Mouse (Mus musculus) CH12.LX (cell line): ENCODE data around the gene Fam124a. TPM values are rescaled to one million over a fixed set of nuclear protein-coding genes. Genes with fewer than 3 reads are reported as not detected.

Experiments
- DNase-seq: peaks from one replicate; pipeline ENCODE4 v3.0.0-alpha.2; 2013; ENCODE audit errors: extremely low read depth
- H3K27ac ChIP-seq: 2 replicates; pipeline ENCODE4 v1.5.1; 2012; ENCODE audit warnings: low read depth, mild to moderate bottlenecking, control low read depth, moderate library complexity; ENCODE audit not compliant: insufficient read depth
- H3K27me3 ChIP-seq: replicated peaks from 2 replicates; pipeline ENCODE3; 2012; ENCODE audit warnings: inconsistent platforms
- H3K36me3 ChIP-seq, 2 experiments: replicated peaks in 1 of 2; 2 replicates each; pipeline versions ENCODE3 to v1.6.1; 2012; ENCODE audit warnings: inconsistent platforms in 1 of 2, low read length in 1 of 2, mild to moderate bottlenecking in 1 of 2, mixed read lengths in 1 of 2, moderate library complexity in 1 of 2; ENCODE audit not compliant: control insufficient read depth in 1 of 2, insufficient read depth in 1 of 2
- H3K4me1 ChIP-seq, 2 experiments: 2 replicates each; pipeline ENCODE4 v1.6.1; 2012; ENCODE audit warnings: inconsistent platforms in 1 of 2, moderate library complexity in 1 of 2; ENCODE audit not compliant: insufficient read depth in 2 of 2, control insufficient read depth in 1 of 2
- H3K4me2 ChIP-seq: 2 replicates; pipeline ENCODE4 v1.6.1; 2012; ENCODE audit warnings: low read depth, mild to moderate bottlenecking, control low read depth; ENCODE audit not compliant: poor library complexity, insufficient read depth, severe bottlenecking
- H3K4me3 ChIP-seq, 3 experiments: fragments of 150-350 bp in 1 of 3; sonication (generic) in 1 of 3; replicated peaks in 1 of 3; 2 replicates each; pipeline versions ENCODE3 to v1.5.1; 2011 to 2012; ENCODE audit warnings: low read depth in 2 of 3, low read length in 2 of 3, mild to moderate bottlenecking in 2 of 3, moderate library complexity in 2 of 3, control low read depth in 1 of 3, improper control_type of control experiment in 1 of 3, inconsistent platforms in 1 of 3, mixed read lengths in 1 of 3; ENCODE audit not compliant: poor library complexity in 1 of 3
- H3K79me2 ChIP-seq: replicated peaks from 2 replicates; pipeline ENCODE4 v1.6.1; 2012; ENCODE audit warnings: mild to moderate bottlenecking, moderate library complexity; ENCODE audit not compliant: control insufficient read depth, poor library complexity, insufficient read depth, severe bottlenecking; ENCODE audit errors: extremely low read depth
- H3K9ac ChIP-seq: 2 replicates; pipeline ENCODE4 v1.6.1; 2012; ENCODE audit warnings: low read depth, mild to moderate bottlenecking, control low read depth, moderate library complexity; ENCODE audit not compliant: insufficient read depth
- H3K9me3 ChIP-seq: replicated peaks from 2 replicates; pipeline ENCODE3; 2012; ENCODE audit warnings: low read length, inconsistent platforms, mixed read lengths
- BHLHE40 ChIP-seq: IDR thresholded peaks from 2 replicates; pipeline ENCODE4 v1.6.1; 2011; ENCODE audit warnings: mild to moderate bottlenecking, low read depth, low read length, improper control_type of control experiment
- CHD1 ChIP-seq: IDR thresholded peaks from 2 replicates; pipeline ENCODE4 v1.6.1; 2012; ENCODE audit warnings: low read depth, low read length, improper control_type of control experiment, inconsistent platforms
- CHD2 ChIP-seq: IDR thresholded peaks from 2 replicates; pipeline ENCODE4 v1.6.1; 2011; ENCODE audit warnings: low read length, improper control_type of control experiment
- CTCF ChIP-seq, 2 experiments: IDR thresholded peaks in 1 of 2; conservative IDR thresholded peaks in 1 of 2; 2 replicates each; pipeline ENCODE4 v1.5.1; 2011 to 2012; ENCODE audit warnings: low read depth in 2 of 2, low read length in 2 of 2, improper control_type of control experiment in 1 of 2, inconsistent platforms in 1 of 2, mild to moderate bottlenecking in 1 of 2, moderate library complexity in 1 of 2
- E2F4 ChIP-seq: IDR thresholded peaks from 2 replicates; pipeline ENCODE4 v1.6.1; 2011; ENCODE audit warnings: low read depth, low read length, improper control_type of control experiment; ENCODE audit not compliant: insufficient replicate concordance
- ELF1 ChIP-seq: IDR thresholded peaks from 2 replicates; pipeline ENCODE4 v1.6.1; 2014; ENCODE audit warnings: low read depth, mild to moderate bottlenecking, inconsistent platforms, low read length, improper control_type of control experiment
- EP300 ChIP-seq: IDR thresholded peaks from 2 replicates; pipeline ENCODE4 v1.6.1; 2011; ENCODE audit warnings: low read length, improper control_type of control experiment
- GABPA ChIP-seq: IDR thresholded peaks from 2 replicates; pipeline ENCODE4 v1.6.1; 2012; ENCODE audit warnings: low read depth, low read length, improper control_type of control experiment, inconsistent platforms; ENCODE audit not compliant: insufficient replicate concordance
- HCFC1 ChIP-seq: IDR thresholded peaks from 2 replicates; pipeline ENCODE4 v1.6.1; 2012; ENCODE audit warnings: low read depth, mild to moderate bottlenecking, inconsistent platforms, low read length, improper control_type of control experiment
- JUN ChIP-seq: IDR thresholded peaks from 2 replicates; pipeline ENCODE4 v1.6.1; 2011; ENCODE audit warnings: low read depth, mild to moderate bottlenecking, low read length, improper control_type of control experiment, moderate library complexity; ENCODE audit not compliant: insufficient read depth
- MAFK ChIP-seq: IDR thresholded peaks from 2 replicates; pipeline ENCODE4 v1.6.1; 2011; ENCODE audit warnings: low read length, improper control_type of control experiment; ENCODE audit not compliant: insufficient replicate concordance
- MAX ChIP-seq: IDR thresholded peaks from 2 replicates; pipeline ENCODE4 v1.6.1; 2011; ENCODE audit warnings: low read length, improper control_type of control experiment
- MAZ ChIP-seq: IDR thresholded peaks from 2 replicates; pipeline ENCODE4 v1.6.1; 2012; ENCODE audit warnings: low read depth, mild to moderate bottlenecking, inconsistent platforms, low read length, improper control_type of control experiment, moderate library complexity
- MYC ChIP-seq: IDR thresholded peaks from 2 replicates; pipeline ENCODE4 v1.6.1; 2011; ENCODE audit warnings: low read depth, mild to moderate bottlenecking, improper control_type of control experiment, low read length
- NELFE ChIP-seq: IDR thresholded peaks from 2 replicates; pipeline ENCODE4 v1.6.1; 2011; ENCODE audit warnings: low read depth, low read length, improper control_type of control experiment
- POLR2AphosphoS2 ChIP-seq: IDR thresholded peaks from 2 replicates; pipeline ENCODE4 v1.6.1; 2011; ENCODE audit warnings: low read depth, low read length, improper control_type of control experiment
- RCOR1 ChIP-seq: conservative IDR thresholded peaks from 2 replicates; pipeline ENCODE4 v1.6.1; 2012; ENCODE audit warnings: low read depth, mild to moderate bottlenecking, inconsistent platforms, low read length, improper control_type of control experiment
- TCF12 ChIP-seq: IDR thresholded peaks from 2 replicates; pipeline ENCODE4 v1.6.1; 2014; ENCODE audit warnings: low read depth, mild to moderate bottlenecking, inconsistent platforms, low read length, improper control_type of control experiment
- UBTF ChIP-seq: IDR thresholded peaks from 2 replicates; pipeline ENCODE4 v1.6.1; 2012; ENCODE audit warnings: low read depth, mild to moderate bottlenecking, inconsistent platforms, low read length, improper control_type of control experiment, moderate library complexity
- USF1 ChIP-seq: IDR thresholded peaks from 2 replicates; pipeline ENCODE4 v1.6.1; 2014; ENCODE audit warnings: low read depth, mild to moderate bottlenecking, inconsistent platforms, low read length, improper control_type of control experiment
- dilution Hi-C: fragments of 300-500 bp; cut with MboI; formaldehyde crosslinking; loops from 2 replicates; pipeline ENCODE4 v1.14.3; 2020; ENCODE audit warnings: low sequenced_read_pairs; ENCODE audit not compliant: extremely low pct_unique_long_range_greater_than_20kb, extremely low pct_ligation_motif_present
- in situ Hi-C: fragments of 300-500 bp; cut with MboI; formaldehyde crosslinking; loops from 3 replicates; pipeline ENCODE4 v1.14.3; 2019; ENCODE audit warnings: low sequenced_read_pairs, low pct_ligation_motif_present, low pct_unique_long_range_greater_than_20kb, mixed read lengths
- polyA plus RNA-seq: library from polyadenylated mRNA; unstranded; fragments of >175 nt; gene quantifications from 2 replicates; pipeline ENCODE4 v1.2.1, GENCODE M21; 2012; ENCODE audit warnings: low read depth; ENCODE audit not compliant: insufficient read length
- total RNA-seq, 2 experiments: library from RNA; depleted of rRNA; stranded (reverse); fragments of 300-350 nt in 1 of 2; fragments of >200 nt in 1 of 2; gene quantifications; 2 replicates each; pipeline ENCODE4 v1.2.3; 2012 to 2014

Gene Fam124a
- total and polyA plus RNA-seq, 3 experiments: 0.13 TPM; not detected in 2

- no peak overlapping the region for H3K4me3 ChIP-seq
- TF ChIP-seq RCOR1 (no peak), NELFE (no peak), UBTF (no peak), MAFK (no peak), POLR2AphosphoS2 (no peak), CTCF (conservative IDR thresholded peaks at IDR 0.05 in 1 of 2, IDR thresholded peaks at IDR 0.05 in 1 of 2; ENCODE audit: low read depth in 2 of 2, low read length in 2 of 2) (no peak), BHLHE40 (no peak), CHD2 (no peak), CHD1 (no peak), EP300 (no peak), E2F4 (no peak), HCFC1 (no peak)
- no peak for DNase-seq
- no peaks in the 10 kb centered on the region for H3K4me1 ChIP-seq
- in situ Hi-C loops: no loop called here
- no peaks in the 10 kb centered on the region for H3K36me3 ChIP-seq
- no peak overlapping the region for H3K4me2 ChIP-seq
- H3K9me3 ChIP-seq: no peaks in the 10 kb centered on the region
- no peak overlapping the region for H3K27ac ChIP-seq
- H3K9ac ChIP-seq: no peak overlapping the region
- no peaks in the 10 kb centered on the region for H3K27me3 ChIP-seq
- no peaks in the 10 kb centered on the region for H3K79me2 ChIP-seq
- dilution Hi-C loops: no loop called here
Measured at GRCm38 (mm10) chr14:62546296-62546695, 9.2 kb upstream of the Fam124a start.

- Histone ChIP-seq H3K27me3 (no peaks in the 10 kb centered on the region), H3K4me2 (no peak overlapping the region), H3K36me3 (no peaks in the 10 kb centered on the region), H3K27ac (no peak overlapping the region), H3K4me3 (no peak overlapping the region), H3K4me1 (no peaks in the 10 kb centered on the region), H3K9ac (no peak overlapping the region), H3K9me3 (no peaks in the 10 kb centered on the region), H3K79me2 (no peaks in the 10 kb centered on the region)
- TF ChIP-seq USF1: no peak
- TF ChIP-seq JUN: no peak
- no peak for TF ChIP-seq MYC
- TF ChIP-seq MAZ: no peak
- TF ChIP-seq GABPA: no peak
- TF ChIP-seq RCOR1: no peak
- no peak for TF ChIP-seq EP300
- no peak for TF ChIP-seq CHD2
- TF ChIP-seq UBTF: no peak
- no peak for TF ChIP-seq MAFK
- no peak for TF ChIP-seq TCF12
- no peak for TF ChIP-seq ELF1
- no peak for TF ChIP-seq MAX
- DNase-seq: no peak
- in situ Hi-C loops (no loop called here), dilution Hi-C loops (no loop called here)
Measured at GRCm38 (mm10) chr14:62546746-62547145, 8.8 kb upstream of the Fam124a start.
